Mouse (Mus musculus) stomach, postnatal 0 days (tissue): ENCODE measurements around the gene Eml2. TPM values are rescaled to one million over a fixed set of nuclear protein-coding genes. Genes with fewer than 3 reads are reported as not detected.
A peak's percentile ranks its signal among the peaks of the same experiment; 100 is the strongest.

ENCODE experiments used
- ATAC-seq: fragments of 200-750 bp; cut with Nextera tagmentation; 2 replicates; pipeline ENCODE4 v1.8.0; 2017; ENCODE audit not compliant: low FRiP score, low TSS enrichment
- DNase-seq: peaks from one replicate; pipeline ENCODE4 v3.0.0-alpha.2; 2016; ENCODE audit warnings: low spot score
- H3K27ac ChIP-seq: fragments of 300-500 bp; sonication (generic); replicated peaks from 2 replicates; pipeline ENCODE4 v1.5.1; 2014; ENCODE audit warnings: mild to moderate bottlenecking, control low read depth
- H3K27me3 ChIP-seq: fragments of 300-500 bp; sonication (generic); 2 replicates; pipeline ENCODE4 v1.6.1; 2014; ENCODE audit warnings: low read length; ENCODE audit not compliant: control insufficient read depth, insufficient read depth
- H3K36me3 ChIP-seq: fragments of 300-500 bp; sonication (generic); 2 replicates; pipeline ENCODE4 v1.6.1; 2014; ENCODE audit warnings: low read length, mixed read lengths; ENCODE audit not compliant: control insufficient read depth, insufficient read depth
- H3K4me1 ChIP-seq: fragments of 300-500 bp; sonication (generic); replicated peaks from 2 replicates; pipeline ENCODE4 v1.6.1; 2014; ENCODE audit warnings: antibody characterized with exemption; ENCODE audit not compliant: control insufficient read depth, insufficient read depth
- H3K4me2 ChIP-seq: fragments of 300-500 bp; sonication (generic); replicated peaks from 2 replicates; pipeline ENCODE4 v1.6.1; 2014; ENCODE audit warnings: low read depth, mild to moderate bottlenecking, control low read depth, moderate library complexity
- H3K4me3 ChIP-seq: fragments of 300-500 bp; sonication (generic); 2 replicates; pipeline ENCODE4 v1.5.1; 2014; ENCODE audit warnings: low read depth, low read length, control low read depth
- H3K9ac ChIP-seq: fragments of 300-500 bp; sonication (generic); 2 replicates; pipeline ENCODE4 v1.6.1; 2014; ENCODE audit warnings: mild to moderate bottlenecking, low read length, control low read depth, mixed read lengths
- H3K9me3 ChIP-seq: fragments of 300-500 bp; sonication (generic); 2 replicates; pipeline ENCODE4 v1.6.1; 2016; ENCODE audit warnings: low read length; ENCODE audit not compliant: control insufficient read depth
- CTCF ChIP-seq: IDR thresholded peaks from 2 replicates; pipeline ENCODE4 v1.5.1; 2016; ENCODE audit warnings: antibody characterized with exemption, low read depth, mild to moderate bottlenecking, moderate library complexity
- EP300 ChIP-seq: optimal IDR thresholded peaks from 2 replicates; pipeline ENCODE3; 2016; ENCODE audit warnings: antibody characterized with exemption
- WGBS: fragments of 180-500 bp; shearing (Covaris S2); extraction: QIAGEN DNeasy Blood & Tissue Kit; methylation state at CpG from one replicate; pipeline ENCODE4 v1.1.7; 2014; 5-methylcytosine and 5-hydroxymethylcytosine counted together
- microRNA counts: library from miRNA; unstranded; fragments of <30 nt; microRNA quantifications from one replicate; lab custom pipeline; 2015
- microRNA-seq: library from miRNA; unstranded; fragments of <30 nt; microRNA quantifications from one replicate; pipeline ENCODE4, GENCODE M21; 2016
- polyA plus RNA-seq: library from polyadenylated mRNA; unstranded; fragments of >200 nt; fragmentation: Nextera tagmentation; extraction: Ambion mirVana; gene quantifications from 2 replicates; pipeline ENCODE4 v1.2.1, GENCODE M21; 2015

Gene Eml2
- polyA plus RNA-seq, 1 experiment from 2014 or later, result 8.8 TPM

DNA sequence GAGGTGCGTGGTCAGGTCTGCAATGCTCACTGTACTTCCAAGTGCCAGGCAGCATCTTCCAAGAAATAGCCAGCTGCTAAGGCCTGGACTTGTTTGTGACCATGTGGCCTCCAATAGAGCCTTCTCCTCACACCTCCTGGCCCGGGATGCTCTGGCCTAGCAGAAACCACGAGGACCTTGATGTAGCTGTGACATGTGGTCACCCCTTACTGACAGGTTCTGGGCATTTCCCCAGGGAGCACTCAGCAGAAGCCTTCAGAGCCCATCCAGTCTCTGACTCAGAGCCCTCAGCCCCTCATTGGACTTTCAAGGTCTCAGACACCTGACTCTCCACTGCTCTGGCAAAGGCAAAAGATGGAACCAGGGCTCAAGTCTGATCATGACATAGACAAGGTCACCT is 68.9 kb downstream of the Eml2 start:
- 90% methylated on average over 3 of the region's 3 CpGs for WGBS
- Histone ChIP-seq H3K9me3 (no peaks in the 10 kb centered on the region), H3K4me1 (no peaks in the 10 kb centered on the region), H3K9ac (no peak overlapping the region), H3K36me3 (peaks cover 4% of the 10 kb centered on the region; the same call in 1 of the 2 replicates), H3K4me3 (no peak overlapping the region), H3K27me3 (no peaks in the 10 kb centered on the region), H3K27ac (no peak overlapping the region), H3K4me2 (no peak overlapping the region)
- no peak for DNase-seq
- ATAC-seq, result no peak
- TF ChIP-seq EP300 (no peak), CTCF (no peak)

- Histone ChIP-seq H3K4me1 (no peaks in the 10 kb centered on the region), H3K27ac (no peak overlapping the region), H3K4me3 (no peak overlapping the region), H3K36me3 (peaks cover 4% of the 10 kb centered on the region; the same call in 1 of the 2 replicates), H3K4me2 (no peak overlapping the region), H3K9me3 (no peaks in the 10 kb centered on the region), H3K9ac (no peak overlapping the region), H3K27me3 (no peaks in the 10 kb centered on the region)
- no peak for TF ChIP-seq EP300
- TF ChIP-seq CTCF, result no peak
- 88% methylated on average over 1 of the region's 1 CpGs for WGBS
- no peak for DNase-seq
- ATAC-seq, result no peak
Measured at GRCm38 (mm10) chr7:19246855-19247254, 70.6 kb downstream of the Eml2 start.

GRCm38 (mm10) chr7:19247511-19247910 is 71.3 kb downstream of the Eml2 start:
- ATAC-seq (no peak), DNase-seq (no peak)
- Histone ChIP-seq H3K9ac (no peak overlapping the region), H3K4me2 (no peak overlapping the region), H3K27me3 (no peaks in the 10 kb centered on the region), H3K27ac (no peak overlapping the region), H3K9me3 (no peaks in the 10 kb centered on the region), H3K4me3 (no peak overlapping the region), H3K4me1 (no peaks in the 10 kb centered on the region), H3K36me3 (peaks cover 4% of the 10 kb centered on the region; the same call in 1 of the 2 replicates)
- TF ChIP-seq CTCF (no peak), EP300 (no peak)
- WGBS, result 97% methylated on average over 2 of the region's 2 CpGs

- H3K36me3 ChIP-seq, result peaks cover 8% of the 10 kb centered on the region; the same call in 1 of the 2 replicates
- H3K4me3 ChIP-seq, result no peak overlapping the region
- H3K9ac ChIP-seq, result no peak overlapping the region
- TF ChIP-seq EP300 (no peak), CTCF (no peak)
- no peaks in the 10 kb centered on the region for H3K4me1 ChIP-seq
- H3K27me3 ChIP-seq, result no peaks in the 10 kb centered on the region
- 79% methylated on average over 4 of the region's 4 CpGs for WGBS
- DNase-seq, result no peak
- H3K4me2 ChIP-seq, result no peak overlapping the region
- no peak overlapping the region for H3K27ac ChIP-seq
- H3K9me3 ChIP-seq, result no peaks in the 10 kb centered on the region
- ATAC-seq, result no peak
Measured at GRCm38 (mm10) chr7:19252078-19252477, 75.9 kb downstream of the Eml2 start.

DNA sequence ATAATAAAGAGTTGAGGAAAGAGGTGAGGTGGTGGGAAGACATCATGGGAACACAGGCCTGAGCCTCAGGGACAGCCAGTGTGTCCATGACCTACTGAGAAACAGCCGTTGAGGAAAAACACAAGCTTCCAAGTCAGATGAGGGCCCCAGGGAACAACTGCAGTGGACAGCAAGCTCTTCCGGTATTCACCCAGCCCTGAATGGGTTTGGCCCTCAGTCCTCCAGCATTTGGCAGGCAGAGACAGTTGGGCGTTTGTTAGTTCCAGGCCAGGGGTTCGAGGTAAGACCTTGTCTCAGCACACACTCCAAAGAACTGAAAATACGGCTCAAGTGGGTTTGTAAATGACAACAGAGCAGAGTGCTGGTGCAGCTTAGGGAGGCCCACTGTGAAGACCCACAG is 77.2 kb downstream of the Eml2 start:
- no peaks in the 10 kb centered on the region for H3K27me3 ChIP-seq
- DNase-seq, result no peak
- H3K36me3 ChIP-seq, result peaks cover 17% of the 10 kb centered on the region; the same call in 1 of the 2 replicates
- H3K9me3 ChIP-seq, result no peaks in the 10 kb centered on the region
- H3K27ac ChIP-seq, result no peak overlapping the region
- no peak overlapping the region for H3K4me3 ChIP-seq
- WGBS, result 61% methylated on average over 5 of the region's 5 CpGs
- ATAC-seq, result no peak
- H3K4me1 ChIP-seq, result no peaks in the 10 kb centered on the region
- TF ChIP-seq EP300 (no peak), CTCF (no peak)
- no peak overlapping the region for H3K9ac ChIP-seq
- no peak overlapping the region for H3K4me2 ChIP-seq

- H3K36me3 ChIP-seq, result peaks cover 25% of the 10 kb centered on the region; the same call in 1 of the 2 replicates
- TF ChIP-seq CTCF, result no peak
- TF ChIP-seq EP300, result no peak
- no peak overlapping the region for H3K9ac ChIP-seq
- H3K4me2 ChIP-seq, result no peak overlapping the region
- WGBS, result 81% methylated on average over 17 of the region's 17 CpGs
- H3K9me3 ChIP-seq, result no peaks in the 10 kb centered on the region
- H3K4me3 ChIP-seq, result no peak overlapping the region
- ATAC-seq (no peak), DNase-seq (no peak)
- H3K4me1 ChIP-seq, result no peaks in the 10 kb centered on the region
- no peaks in the 10 kb centered on the region for H3K27me3 ChIP-seq
- H3K27ac ChIP-seq, result no peak overlapping the region
Measured at GRCm38 (mm10) chr7:19255395-19255794, 79.2 kb downstream of the Eml2 start.

MicroRNA genes within 50 kb of the gene (microRNA counts, 519-probe panel; counts per million panel counts)
- microRNA mmu-miR-330 (lab: Ali Mortazavi, UCI), result not detected

Small RNA genes lying within 50 kb of the gene (microRNA-seq; reads per million reads assigned to microRNA genes)
- 181 reads per million, percentile 52 among the genes with 10 or more reads in this experiment for gene Mir330

Other genes with a start within 250 kb of the Eml2 start
- not detected in 2 replicates for gene Nanos2, start 189.0 kb upstream of the Eml2 start, polyA plus RNA-seq
- 1.3 and 1.4 TPM in 2 replicates for gene Mypop, start 185.2 kb upstream of the Eml2 start, polyA plus RNA-seq
- gene Irf2bp1, start 172.4 kb upstream of the Eml2 start, polyA plus RNA-seq, result 9.8 and 12.0 TPM in 2 replicates
- gene Foxa3, start 152.9 kb upstream of the Eml2 start, polyA plus RNA-seq, result 39.2 and 46.0 TPM in 2 replicates
- 9.1 and 9.6 TPM in 2 replicates for gene Sympk, start 152.0 kb upstream of the Eml2 start, polyA plus RNA-seq
- gene Rsph6a, start 121.7 kb upstream of the Eml2 start, polyA plus RNA-seq, result not detected in 2 replicates
- gene Dmwd, start 100.2 kb upstream of the Eml2 start, polyA plus RNA-seq, result 4.5 and 7.0 TPM in 2 replicates
- 91.3 and 103 TPM in 2 replicates for gene Dmpk, start 92.6 kb upstream of the Eml2 start, polyA plus RNA-seq
- gene Six5, start 81.8 kb upstream of the Eml2 start, polyA plus RNA-seq, result 6.1 and 7.7 TPM in 2 replicates
- 0.72 and 0.76 TPM in 2 replicates for gene Gm4969, start 58.1 kb upstream of the Eml2 start, polyA plus RNA-seq
- 6.5 and 6.7 TPM in 2 replicates for gene Fbxo46, start 56.6 kb upstream of the Eml2 start, polyA plus RNA-seq
- 11.3 and 11.8 TPM in 2 replicates for gene Qpctl, start 27.1 kb upstream of the Eml2 start, polyA plus RNA-seq
- gene Snrpd2, start 26.7 kb upstream of the Eml2 start, polyA plus RNA-seq, result 96.9 and 103 TPM in 2 replicates
- gene Gipr, start 10.3 kb upstream of the Eml2 start, polyA plus RNA-seq, result 0.22 and 0.27 TPM in 2 replicates
- 0.85 and 1.3 TPM in 2 replicates for gene Gpr4, start 36.1 kb downstream of the Eml2 start, polyA plus RNA-seq
- 20.3 and 20.7 TPM in 2 replicates for gene Opa3, start 51.9 kb downstream of the Eml2 start, polyA plus RNA-seq
- gene Vasp, start 95.4 kb downstream of the Eml2 start, polyA plus RNA-seq, result 108 and 120 TPM in 2 replicates
- gene Ppm1n, start 103.6 kb downstream of the Eml2 start, polyA plus RNA-seq, result 0.17 and 0.21 TPM in 2 replicates
- gene Rtn2, start 106.2 kb downstream of the Eml2 start, polyA plus RNA-seq, result 10.1 and 12.1 TPM in 2 replicates
- gene Fosb, start 133.6 kb downstream of the Eml2 start, polyA plus RNA-seq, result 0.21 and 0.38 TPM in 2 replicates
- 32.8 and 36.9 TPM in 2 replicates for gene Ercc1, start 168.4 kb downstream of the Eml2 start, polyA plus RNA-seq
- gene Cd3eap, start 183.1 kb downstream of the Eml2 start, polyA plus RNA-seq, result 13.4 and 13.6 TPM in 2 replicates
- gene Ppp1r13l, start 183.3 kb downstream of the Eml2 start, polyA plus RNA-seq, result 10.3 and 12.2 TPM in 2 replicates
- 6.0 and 6.4 TPM in 2 replicates for gene Ercc2, start 205.6 kb downstream of the Eml2 start, polyA plus RNA-seq
- 24.3 and 26.5 TPM in 2 replicates for gene Klc3, start 227.7 kb downstream of the Eml2 start, polyA plus RNA-seq
- gene Ckm, start 228.4 kb downstream of the Eml2 start, polyA plus RNA-seq, result 42.1 and 43.6 TPM in 2 replicates